Mouse (Mus musculus) adrenal gland, postnatal 36 days (tissue): Measurements from ENCODE around the gene Rdh12. TPM values are rescaled to one million over a fixed set of nuclear protein-coding genes. Genes with fewer than 3 reads are reported as not detected.
A peak's percentile ranks its signal among the peaks of the same experiment; 100 is the strongest.
"Not testable (repeated sequence)": the region's sequence is repeated elsewhere in the genome, so short reads cannot be mapped to it uniquely, and the experiment has no call there.

Experiments used
- DNase-seq, 2 experiments: peaks; one replicate each; pipeline ENCODE4 v3.0.0; 2021; ENCODE audit warnings: mixed read lengths in 1 of 2
- long read RNA-seq, 2 experiments: library from polyadenylated mRNA; stranded (forward); transcript quantifications; one replicate each; pipeline ENCODE4 v2.0.0; 2021; ENCODE audit warnings: borderline sequencing depth in 2 of 2
- total RNA-seq, 2 experiments: library from RNA; stranded (reverse); gene quantifications; 2 replicates each; pipeline ENCODE4 v1.2.3; 2021

Gene Rdh12
- under 1 TPM; 0.43 TPM for total RNA-seq
- long read RNA-seq, experiment 1, partial matches to known transcripts: 0 of 3 reads
- long read RNA-seq, experiment 1, other reads (novel, unspliced or antisense): 0 of 3 reads
- long read RNA-seq, experiment 2, partial matches to known transcripts: 0 of 2 reads
- long read RNA-seq, experiment 2, other reads (novel, unspliced or antisense): 0 of 2 reads

GRCm38 (mm10) chr12:79208703-79209464 lies at the start of gene Rdh12:
Gene Rdh12, plus strand, starts transcription at chr12:79208914.
- DNase-seq: peak; percentile 33 to 65

DNA sequence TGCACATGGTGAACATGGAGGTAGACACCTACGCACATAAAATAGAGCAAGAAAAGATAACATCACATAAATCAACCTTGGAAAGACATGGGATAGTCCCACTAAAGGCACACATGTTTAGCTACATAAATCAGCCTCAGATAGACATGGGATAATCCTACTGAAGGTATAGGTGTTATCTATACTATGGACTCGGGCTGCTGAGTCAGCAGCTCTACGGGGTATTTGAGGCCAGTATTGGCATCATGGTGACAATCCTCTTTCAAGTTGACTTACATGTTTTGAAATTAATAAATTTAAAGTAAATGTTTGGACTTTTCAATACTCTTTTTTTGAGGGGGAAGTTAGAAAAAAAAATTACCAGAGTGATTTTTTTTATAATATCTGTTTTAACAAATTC lies 45.8 kb upstream of the Rdh12 start:
- DNase-seq: no peak

DNA sequence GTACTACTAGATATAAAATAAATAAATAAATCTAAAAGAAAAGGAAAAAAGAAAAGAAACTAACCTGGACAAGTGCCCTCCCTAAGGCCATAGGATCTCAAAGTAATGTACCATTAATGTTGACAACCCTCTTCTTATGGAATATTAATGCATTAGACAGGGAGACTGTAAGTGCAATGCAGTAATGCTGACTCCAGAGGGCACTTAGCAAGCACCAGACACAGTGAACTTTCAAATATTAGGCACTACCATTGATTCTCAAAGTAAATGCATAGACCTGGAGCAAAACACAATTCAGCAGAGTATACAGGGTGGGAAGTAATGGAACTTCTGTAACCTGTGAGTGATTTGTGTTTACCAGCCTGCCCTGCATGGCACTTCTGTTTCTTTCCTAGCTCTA lies 39.5 kb upstream of the Rdh12 start:
- DNase-seq: no peak

- DNase-seq: no peak
Observed at GRCm38 (mm10) chr12:79170421-79170820, 38.3 kb upstream of the Rdh12 start.

DNA sequence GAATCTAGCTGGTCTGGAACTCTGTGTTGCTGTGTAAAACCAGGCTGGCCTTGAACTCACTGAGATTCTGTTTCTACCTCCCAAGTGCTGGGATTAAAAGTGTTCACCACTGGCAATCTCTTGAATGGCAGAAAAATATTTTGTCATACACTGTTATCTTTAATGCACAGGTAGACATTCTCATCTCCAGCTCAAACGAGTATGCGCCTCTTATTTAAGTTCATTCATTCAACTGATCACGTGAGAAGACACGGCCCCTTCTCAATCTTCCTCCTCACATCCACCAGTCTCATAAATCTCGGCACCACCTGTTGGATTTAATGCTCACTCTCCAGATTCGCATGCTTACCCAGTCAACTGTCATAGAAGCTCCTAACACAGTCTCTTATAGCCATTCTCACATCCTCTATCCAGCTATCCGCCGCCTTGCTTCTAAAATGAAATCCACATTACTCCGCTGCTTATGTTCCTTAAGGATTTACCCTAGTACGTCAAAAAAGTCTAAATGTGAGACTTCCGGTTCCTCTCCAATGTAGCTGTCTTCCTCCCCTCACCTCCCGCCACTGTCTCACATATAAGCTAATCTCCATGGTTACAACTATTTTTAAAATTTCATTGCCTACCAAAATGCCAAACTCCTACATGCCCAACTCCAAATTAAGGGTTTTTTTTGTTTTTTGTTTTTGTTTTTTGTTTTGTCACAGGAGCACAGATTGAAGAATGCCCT lies 37.3 kb upstream of the Rdh12 start:
- DNase-seq: no peak

- peak; percentile 91 to 93 for DNase-seq
Observed at GRCm38 (mm10) chr12:79172019-79172941, 36.4 kb upstream of the Rdh12 start, which contains the start of gene Vti1b. Gene Vti1b, minus strand, starts transcription at chr12:79172667.

GRCm38 (mm10) chr12:79173721-79174120 lies 35.0 kb upstream of the Rdh12 start:
- no peak for DNase-seq

- DNase-seq: no peak
Observed at GRCm38 (mm10) chr12:79175998-79176397, 32.7 kb upstream of the Rdh12 start.

GRCm38 (mm10) chr12:79185160-79185559 lies 23.6 kb upstream of the Rdh12 start:
- DNase-seq: not testable (repeated sequence)

- DNase-seq: peak; percentile 63 to 70
Observed at GRCm38 (mm10) chr12:79190931-79191673, 17.6 kb upstream of the Rdh12 start.

- peak; percentile 82 to 83 for DNase-seq
Observed at GRCm38 (mm10) chr12:79191701-79192100, 17.0 kb upstream of the Rdh12 start.

GRCm38 (mm10) chr12:79192193-79192592 lies 16.5 kb upstream of the Rdh12 start, which contains the start of gene Rdh11:
Gene Rdh11, minus strand, starts transcription at chr12:79192293.
- no peak for DNase-seq

GRCm38 (mm10) chr12:79193441-79193840 lies 15.3 kb upstream of the Rdh12 start:
- peak; percentile 70 to 83 for DNase-seq

DNA sequence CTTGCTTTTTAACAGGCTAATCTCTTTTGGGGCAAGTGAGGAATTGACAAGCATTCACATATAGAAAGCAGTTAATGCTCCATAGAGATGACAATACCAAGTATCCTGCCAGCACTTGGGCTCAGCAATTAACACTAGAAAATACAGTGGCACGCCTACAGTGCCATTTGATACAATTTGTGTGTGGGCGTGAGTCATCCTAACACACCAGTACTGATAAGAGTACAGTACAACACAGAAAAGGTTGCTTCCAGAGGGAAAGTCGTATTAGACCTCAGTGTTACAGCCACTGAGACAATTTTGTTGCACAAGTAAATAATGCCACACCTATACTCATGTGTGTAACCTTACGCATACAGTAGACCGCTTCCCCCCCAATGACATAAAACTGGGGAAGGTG lies 11.6 kb upstream of the Rdh12 start:
- DNase-seq: no peak

DNA sequence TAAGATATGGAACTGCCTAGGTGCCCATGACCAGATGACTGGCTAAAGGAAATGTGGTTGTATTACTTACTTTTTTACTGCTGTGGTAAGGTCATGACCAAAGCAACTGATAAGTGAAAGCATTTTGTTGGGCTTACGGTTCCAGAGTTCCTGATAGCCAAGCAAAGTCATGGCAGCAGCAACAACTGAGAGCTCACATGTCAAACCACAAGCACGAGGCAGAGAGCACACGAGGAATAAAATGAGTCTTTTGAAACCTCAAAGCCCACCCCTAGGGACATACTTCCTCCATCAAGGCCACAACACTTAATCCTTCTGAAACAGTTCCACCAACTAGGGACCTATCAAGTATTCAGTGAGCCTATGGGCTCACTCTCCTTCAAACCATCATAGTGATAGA lies 6.8 kb upstream of the Rdh12 start:
- DNase-seq: no peak

DNA sequence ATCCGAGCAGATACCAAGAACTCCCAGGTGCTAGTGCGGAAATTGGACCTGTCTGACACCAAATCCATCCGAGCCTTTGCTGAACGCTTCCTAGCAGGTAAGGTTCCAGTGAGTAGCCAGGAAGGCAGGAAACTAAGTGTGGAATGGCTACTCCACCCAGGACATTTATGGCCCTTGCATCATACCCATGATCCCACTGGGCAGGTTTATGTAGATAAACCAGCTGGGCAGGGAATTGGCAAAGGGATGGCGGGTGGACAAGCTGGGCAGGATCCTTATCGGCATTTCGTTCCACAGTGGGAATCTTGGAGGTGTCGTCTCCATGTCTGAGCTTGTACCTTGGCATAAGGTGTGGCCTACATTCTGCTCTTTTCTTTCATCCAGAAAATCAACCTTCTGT lies 2.7 kb downstream of the Rdh12 start:
- DNase-seq: no peak

GRCm38 (mm10) chr12:79217511-79217910 lies 8.8 kb downstream of the Rdh12 start:
- DNase-seq: no peak

DNA sequence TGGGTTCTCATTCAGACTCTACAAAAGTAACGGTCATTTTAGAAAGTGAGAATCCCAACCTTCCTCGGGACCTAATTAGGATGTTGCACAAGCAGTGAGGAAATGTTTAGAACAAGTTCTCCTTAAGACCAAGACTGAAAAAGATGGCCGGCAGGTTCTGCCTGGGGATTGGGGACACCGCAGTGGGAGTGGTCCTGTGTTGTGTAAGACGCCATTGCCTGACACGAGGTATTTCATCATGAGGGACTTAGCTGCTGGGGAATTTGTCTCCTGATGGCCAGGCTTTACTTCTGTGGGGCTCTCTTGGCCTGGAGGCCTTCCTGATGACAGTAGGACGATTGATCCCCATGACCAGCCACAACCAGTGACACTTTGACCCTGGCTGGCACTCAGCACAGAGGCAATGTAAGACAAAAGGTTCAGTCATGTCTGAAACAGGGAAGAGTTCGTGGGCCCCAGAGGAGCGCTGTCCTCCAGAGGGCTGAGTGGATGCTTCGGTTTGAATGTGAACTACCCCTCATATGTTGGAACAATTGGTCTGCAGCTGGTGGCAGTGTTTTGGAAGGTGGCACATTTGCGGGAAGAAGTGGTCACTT lies 26.9 kb downstream of the Rdh12 start:
- DNase-seq: no peak

- DNase-seq: no peak
Observed at GRCm38 (mm10) chr12:79241985-79242384, 33.3 kb downstream of the Rdh12 start.

- no peak for DNase-seq
Observed at GRCm38 (mm10) chr12:79242921-79243320, 34.2 kb downstream of the Rdh12 start.

DNA sequence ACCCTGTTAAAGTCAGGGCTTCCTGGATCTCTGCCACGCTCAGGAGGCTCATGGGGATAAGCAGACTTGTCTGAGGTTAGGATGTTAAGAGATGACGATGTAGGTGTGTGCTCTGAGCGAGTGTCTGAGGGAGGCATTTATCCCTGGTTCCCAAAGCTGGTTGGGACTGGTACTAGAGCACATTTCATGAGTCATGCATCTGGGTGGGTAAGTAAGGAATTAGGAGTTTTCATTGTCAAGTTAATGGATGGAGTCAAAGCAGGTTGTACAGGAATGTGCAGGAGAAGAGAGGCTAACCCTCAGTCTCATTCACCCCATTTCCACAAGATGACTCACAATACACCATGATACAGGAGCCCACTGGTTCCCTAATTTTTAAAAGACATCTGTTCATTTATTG lies 39.4 kb downstream of the Rdh12 start:
- no peak for DNase-seq
